Mouse (Mus musculus) lung, postnatal 0 days (tissue): Measurements from ENCODE around the gene Tifa.

Experiments
- CTCF ChIP-seq: IDR thresholded peaks from 2 replicates; pipeline ENCODE4 v1.5.1; 2016; ENCODE audit warnings: antibody characterized with exemption, mild to moderate bottlenecking
- EP300 ChIP-seq: IDR thresholded peaks from 2 replicates; pipeline ENCODE4 v1.6.1; 2016; ENCODE audit warnings: antibody characterized with exemption, mild to moderate bottlenecking, control low read depth

- TF ChIP-seq EP300 = no peak
- no peak for TF ChIP-seq CTCF
These were observed 40.3 kb upstream of the Tifa start for GRCm38 (mm10) chr3:127749266-127749665.
